Mouse (Mus musculus): Measurements from ENCODE around the gene Pltp. TPM values are rescaled to one million over a fixed set of nuclear protein-coding genes. Genes with fewer than 3 reads are reported as not detected.
A peak's percentile ranks its signal among the peaks of the same experiment; 100 is the strongest.

The Pltp gene
- polyA plus RNA-seq (2015; fragmentation: Nextera tagmentation; extraction: Ambion mirVana), result 286 and 314 TPM in 2 replicates

DNA sequence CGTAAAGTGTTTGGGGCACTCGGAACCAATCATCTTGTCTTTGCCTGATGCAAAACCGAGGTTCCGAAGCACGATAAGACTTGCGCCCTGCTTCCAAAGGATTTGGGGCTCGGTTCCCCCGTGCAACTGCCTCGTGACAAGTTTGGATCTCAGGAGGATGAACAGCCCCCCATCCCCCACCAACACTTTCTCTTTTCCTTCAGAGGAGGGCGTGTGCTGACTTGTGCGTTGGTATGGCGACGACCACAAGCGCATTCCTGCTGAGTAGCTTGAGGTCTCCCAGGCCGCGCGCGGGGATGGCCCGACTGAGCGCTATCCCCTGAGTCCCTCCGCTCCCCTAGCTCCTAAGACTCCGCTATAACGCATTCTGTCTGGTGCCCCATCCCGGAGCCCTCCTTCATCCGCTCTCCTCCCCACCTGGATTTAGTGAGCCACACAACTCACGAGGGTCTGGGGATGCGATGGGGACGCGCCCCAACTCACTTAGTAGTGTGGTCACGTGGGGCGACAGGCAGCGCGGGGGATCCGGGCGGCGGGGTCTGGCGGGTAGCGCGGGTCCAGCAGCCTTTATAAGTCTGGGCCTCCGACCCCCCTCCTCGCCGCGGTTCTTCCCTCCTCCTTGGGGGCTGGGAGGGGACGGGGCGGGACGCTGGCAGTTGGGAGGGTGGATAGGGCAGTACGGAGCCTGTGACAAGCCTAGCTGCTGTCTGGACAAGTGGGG lies at the start of gene Pltp:
Gene Pltp, minus strand, starts transcription at position 611 of the 721 bp plus-strand sequence.
- Histone ChIP-seq H3K9me3 (ENCODE audit: low read length) (no peaks in the 10 kb centered on the region), H3K4me3 (ENCODE audit: low read depth, low read length) (peak within 1 kb of the TSS; percentile 48), H3K4me1 (ENCODE audit: insufficient read depth, low read depth, low read length) (peaks cover 28% of the 10 kb centered on the region), H3K4me2 (replicated peaks; ENCODE audit: low read depth, low read length) (peak within 1 kb of the TSS; percentile 85), H3K9ac (replicated peaks; ENCODE audit: low read depth) (peak within 1 kb of the TSS; percentile 24; the same call in 1 of the 2 replicates), H3K36me3 (ENCODE audit: insufficient read depth, low read length) (no peaks in the 10 kb centered on the region), H3K27ac (ENCODE audit: low read length) (peak within 1 kb of the TSS; percentile 35), H3K27me3 (replicated peaks; ENCODE audit: insufficient read depth, low read length) (no peaks in the 10 kb centered on the region)
- DNase-seq (ENCODE audit: low spot score) (peak; percentile 75), ATAC-seq (peak; percentile 66)
- under 1% methylated on average over 44 of the region's 47 CpGs for WGBS
- no peak for TF ChIP-seq CTCF (IDR thresholded peaks at IDR 0.05)
- TF ChIP-seq EP300 (IDR thresholded peaks at IDR 0.05), result no peak

GRCm38 (mm10) chr2:164906071-164906470 lies 48.6 kb upstream of the Pltp start:
- peaks cover 4% of the 10 kb centered on the region; the same call in 1 of the 2 replicates for H3K4me1 ChIP-seq (ENCODE audit: insufficient read depth, low read depth, low read length)
- H3K27ac ChIP-seq (ENCODE audit: low read length), result no peak overlapping the region
- H3K4me3 ChIP-seq (ENCODE audit: low read depth, low read length), result no peak overlapping the region
- no peak for TF ChIP-seq EP300 (IDR thresholded peaks at IDR 0.05)
- peak; percentile 56 for TF ChIP-seq CTCF (IDR thresholded peaks at IDR 0.05)
- H3K36me3 ChIP-seq (ENCODE audit: insufficient read depth, low read length), result peaks cover 60% of the 10 kb centered on the region
- ATAC-seq (no peak), DNase-seq (ENCODE audit: low spot score) (no peak)
- peaks cover 4% of the 10 kb centered on the region; the same call in 1 of the 2 replicates for H3K9me3 ChIP-seq (ENCODE audit: low read length)
- over 99% methylated on average over 4 of the region's 4 CpGs for WGBS
- H3K9ac ChIP-seq (replicated peaks; ENCODE audit: low read depth), result no peak overlapping the region
- H3K4me2 ChIP-seq (replicated peaks; ENCODE audit: low read depth, low read length), result no peak overlapping the region
- no peaks in the 10 kb centered on the region for H3K27me3 ChIP-seq (replicated peaks; ENCODE audit: insufficient read depth, low read length)

DNA sequence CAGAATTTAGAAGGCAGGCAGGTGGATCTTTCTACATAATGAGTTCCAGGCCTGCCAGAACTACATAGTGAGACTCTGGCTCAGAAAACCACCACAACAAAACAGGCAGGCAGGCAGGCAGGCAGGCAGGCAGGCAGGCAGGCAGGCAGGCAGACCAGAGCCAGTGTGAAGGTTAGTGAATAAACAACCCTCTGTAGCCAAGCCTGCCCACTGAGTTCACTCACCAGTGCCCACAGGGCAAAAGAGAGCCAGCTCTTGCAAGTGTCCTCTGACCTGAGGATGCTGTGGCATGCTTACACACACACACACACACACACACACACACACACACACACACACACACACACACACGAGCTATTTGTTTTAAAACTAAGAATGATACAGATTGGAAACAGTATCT lies 46.0 kb upstream of the Pltp start:
- no peak overlapping the region for H3K9ac ChIP-seq (replicated peaks; ENCODE audit: low read depth)
- H3K36me3 ChIP-seq (ENCODE audit: insufficient read depth, low read length), result peaks cover 64% of the 10 kb centered on the region
- peaks cover 4% of the 10 kb centered on the region; the same call in 1 of the 2 replicates for H3K9me3 ChIP-seq (ENCODE audit: low read length)
- ATAC-seq, result no peak
- 75% methylated on average over 1 of the region's 1 CpGs for WGBS
- H3K27ac ChIP-seq (ENCODE audit: low read length), result no peak overlapping the region
- H3K4me1 ChIP-seq (ENCODE audit: insufficient read depth, low read depth, low read length), result no peaks in the 10 kb centered on the region
- H3K27me3 ChIP-seq (replicated peaks; ENCODE audit: insufficient read depth, low read length), result no peaks in the 10 kb centered on the region
- TF ChIP-seq CTCF (IDR thresholded peaks at IDR 0.05), result no peak
- TF ChIP-seq EP300 (IDR thresholded peaks at IDR 0.05), result no peak
- no peak overlapping the region for H3K4me2 ChIP-seq (replicated peaks; ENCODE audit: low read depth, low read length)
- DNase-seq (ENCODE audit: low spot score), result no peak
- H3K4me3 ChIP-seq (ENCODE audit: low read depth, low read length), result no peak overlapping the region

GRCm38 (mm10) chr2:164901380-164901779 lies 43.9 kb upstream of the Pltp start:
- DNase-seq (ENCODE audit: low spot score) (no peak), ATAC-seq (no peak)
- Histone ChIP-seq H3K4me2 (replicated peaks; ENCODE audit: low read depth, low read length) (no peak overlapping the region), H3K27ac (ENCODE audit: low read length) (no peak overlapping the region), H3K36me3 (ENCODE audit: insufficient read depth, low read length) (peaks cover 60% of the 10 kb centered on the region), H3K9me3 (ENCODE audit: low read length) (peaks cover 4% of the 10 kb centered on the region; the same call in 1 of the 2 replicates), H3K9ac (replicated peaks; ENCODE audit: low read depth) (no peak overlapping the region), H3K4me3 (ENCODE audit: low read depth, low read length) (no peak overlapping the region), H3K27me3 (replicated peaks; ENCODE audit: insufficient read depth, low read length) (no peaks in the 10 kb centered on the region), H3K4me1 (ENCODE audit: insufficient read depth, low read depth, low read length) (no peaks in the 10 kb centered on the region)
- TF ChIP-seq EP300 (IDR thresholded peaks at IDR 0.05), result no peak
- no peak for TF ChIP-seq CTCF (IDR thresholded peaks at IDR 0.05)
- 92% methylated on average over 13 of the region's 13 CpGs for WGBS

DNA sequence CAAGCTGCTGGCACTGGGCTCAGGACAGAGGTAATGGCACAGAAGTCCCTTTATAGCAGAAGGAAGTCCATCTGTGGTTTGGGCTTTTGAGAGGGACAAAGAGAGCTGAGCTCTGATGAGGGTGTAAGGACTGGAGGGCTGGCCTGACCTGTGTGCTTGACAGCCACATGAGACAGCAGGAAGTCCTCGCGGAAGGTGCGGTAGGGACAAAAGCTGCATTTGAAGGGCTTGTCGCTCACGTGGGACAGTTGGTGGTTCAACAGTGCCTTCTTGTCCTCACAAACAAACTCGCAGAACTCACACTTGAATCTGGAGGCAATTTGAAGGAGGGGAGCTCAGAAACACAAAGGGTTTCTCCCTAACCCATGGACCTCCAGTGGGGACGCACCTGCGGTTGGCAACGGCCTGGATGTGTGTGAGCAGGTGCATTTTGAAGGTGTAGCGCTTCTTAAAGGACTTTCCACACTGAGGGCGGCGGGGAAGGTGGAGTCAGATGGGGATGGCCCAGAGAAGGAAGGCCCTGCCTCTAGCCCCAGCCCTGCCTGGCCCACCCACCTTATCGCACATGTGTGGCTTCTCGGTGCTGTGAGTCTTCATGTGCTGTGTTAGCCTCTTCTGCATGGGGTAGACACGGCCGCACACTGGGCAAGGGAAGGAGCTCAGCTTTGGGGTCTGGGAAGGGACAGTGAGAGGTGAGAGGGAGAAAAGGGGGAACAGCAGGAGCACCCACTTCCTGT lies 42.4 kb upstream of the Pltp start:
- no peaks in the 10 kb centered on the region for H3K27me3 ChIP-seq (replicated peaks; ENCODE audit: insufficient read depth, low read length)
- no peak for DNase-seq (ENCODE audit: low spot score)
- no peak overlapping the region for H3K4me3 ChIP-seq (ENCODE audit: low read depth, low read length)
- peaks cover 61% of the 10 kb centered on the region for H3K36me3 ChIP-seq (ENCODE audit: insufficient read depth, low read length)
- no peaks in the 10 kb centered on the region for H3K4me1 ChIP-seq (ENCODE audit: insufficient read depth, low read depth, low read length)
- H3K27ac ChIP-seq (ENCODE audit: low read length), result no peak overlapping the region
- no peak for ATAC-seq
- 90% methylated on average over 16 of the region's 16 CpGs for WGBS
- H3K9ac ChIP-seq (replicated peaks; ENCODE audit: low read depth), result no peak overlapping the region
- TF ChIP-seq CTCF (IDR thresholded peaks at IDR 0.05) (no peak), EP300 (IDR thresholded peaks at IDR 0.05) (no peak)
- no peak overlapping the region for H3K4me2 ChIP-seq (replicated peaks; ENCODE audit: low read depth, low read length)
- H3K9me3 ChIP-seq (ENCODE audit: low read length), result no peaks in the 10 kb centered on the region

- Histone ChIP-seq H3K36me3 (ENCODE audit: insufficient read depth, low read length) (peaks cover 53% of the 10 kb centered on the region), H3K9ac (replicated peaks; ENCODE audit: low read depth) (no peak overlapping the region), H3K4me3 (ENCODE audit: low read depth, low read length) (no peak overlapping the region), H3K4me1 (ENCODE audit: insufficient read depth, low read depth, low read length) (no peaks in the 10 kb centered on the region), H3K27ac (ENCODE audit: low read length) (no peak overlapping the region), H3K27me3 (replicated peaks; ENCODE audit: insufficient read depth, low read length) (no peaks in the 10 kb centered on the region), H3K4me2 (replicated peaks; ENCODE audit: low read depth, low read length) (no peak overlapping the region), H3K9me3 (ENCODE audit: low read length) (no peaks in the 10 kb centered on the region)
- 90% methylated on average over 15 of the region's 15 CpGs for WGBS
- ATAC-seq (no peak), DNase-seq (ENCODE audit: low spot score) (no peak)
- TF ChIP-seq CTCF (IDR thresholded peaks at IDR 0.05) (no peak), EP300 (IDR thresholded peaks at IDR 0.05) (no peak)
These were observed 41.5 kb upstream of the Pltp start for GRCm38 (mm10) chr2:164899034-164899433.
